Mouse (Mus musculus) mesoderm, embryonic 11.5 days (tissue): ENCODE results near the gene Pkd1l2.

Experiments
- DNase-seq: peaks from one replicate; pipeline ENCODE4 v3.0.0-alpha.2; 2012; ENCODE audit warnings: low read depth, low spot score

Gene Pkd1l2

DNA sequence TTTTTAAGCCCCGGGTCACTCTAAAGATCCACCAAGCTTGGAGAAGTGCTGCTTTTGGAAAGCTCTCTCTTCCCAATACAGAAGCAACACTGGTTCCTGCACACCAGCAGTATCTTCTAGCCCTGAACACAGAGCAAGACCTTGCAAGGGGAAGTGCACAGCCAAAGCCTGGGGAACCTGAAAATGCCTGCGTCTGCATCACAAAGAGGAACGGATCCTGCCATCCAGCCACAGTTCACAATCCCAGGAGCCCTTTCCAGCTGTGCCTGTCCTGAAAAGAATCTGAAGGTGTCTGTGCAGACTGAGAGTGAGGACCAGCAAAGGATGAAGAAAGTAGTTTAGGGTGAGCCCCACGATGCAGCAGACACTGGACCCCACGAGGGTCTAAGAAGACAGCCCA, 107.2 kb downstream of the Pkd1l2 start:
- DNase-seq = no peak

DNA sequence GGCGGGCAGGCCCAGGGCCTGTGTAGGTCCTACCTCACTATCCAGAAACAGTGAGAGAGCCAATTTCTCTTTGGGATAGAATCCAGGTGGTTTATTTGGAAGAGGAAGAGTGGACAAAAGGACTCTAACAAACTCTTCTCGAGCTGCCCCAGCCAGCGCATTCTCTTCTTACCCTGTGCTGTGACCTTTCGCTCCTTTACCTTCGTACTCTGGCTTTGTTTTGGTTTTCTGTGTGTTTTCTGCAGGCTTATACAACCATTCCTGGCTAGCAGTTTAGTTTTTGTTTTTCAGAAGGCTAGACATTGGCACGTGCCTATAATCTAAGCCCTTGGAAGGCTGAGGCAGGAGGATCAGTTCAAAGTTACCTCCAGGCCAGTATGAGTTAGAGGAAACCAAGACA, 112.7 kb downstream of the Pkd1l2 start:
- no peak for DNase-seq

GRCm38 (mm10) chr8:116954415-116954814, 127.8 kb downstream of the Pkd1l2 start:
- no peak for DNase-seq

DNA sequence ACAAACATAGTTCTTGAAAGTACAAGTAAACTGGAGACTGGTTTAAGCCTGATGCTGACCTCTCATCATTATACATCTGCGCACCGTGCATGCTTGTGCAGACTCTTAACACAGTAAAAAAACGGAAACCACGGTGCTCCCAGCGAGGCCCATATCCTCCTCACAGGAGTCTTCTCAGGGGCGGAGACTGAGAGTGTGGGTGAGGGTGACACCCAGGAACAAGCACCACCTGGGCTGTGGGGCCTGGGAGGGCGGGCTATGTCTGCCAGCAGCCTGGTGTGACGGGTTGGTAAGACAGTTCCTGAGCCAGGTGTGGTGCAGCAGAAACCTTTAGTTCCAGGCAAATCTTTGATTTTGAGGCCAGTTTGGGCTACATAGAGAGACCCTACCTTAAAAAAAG, 129.8 kb downstream of the Pkd1l2 start:
- DNase-seq = no peak

- DNase-seq = no peak
Measured at GRCm38 (mm10) chr8:116951778-116952177, 130.5 kb downstream of the Pkd1l2 start.

GRCm38 (mm10) chr8:116951369-116951768, 130.9 kb downstream of the Pkd1l2 start:
- DNase-seq = no peak

DNA sequence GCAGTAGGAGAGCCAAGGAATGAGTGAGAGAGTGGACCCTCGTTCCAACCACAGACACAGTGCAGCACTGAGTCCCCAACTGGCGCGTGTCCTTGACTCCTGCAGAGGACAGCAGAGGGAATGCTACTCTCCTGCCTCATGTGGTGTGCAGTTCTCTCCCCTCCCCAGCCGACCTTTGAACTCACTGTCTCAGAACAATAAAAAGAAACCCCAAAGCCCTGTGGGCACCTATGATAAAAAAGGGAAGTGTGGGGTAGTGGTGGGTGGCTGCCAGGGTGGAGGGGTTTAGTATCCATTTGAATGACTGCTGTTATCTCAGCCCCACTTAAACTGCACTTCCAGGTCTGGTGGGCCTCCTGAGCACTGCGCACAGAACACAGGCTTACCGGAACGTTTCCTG, 134.7 kb downstream of the Pkd1l2 start:
- no peak for DNase-seq

- no peak for DNase-seq
Measured at GRCm38 (mm10) chr8:116946851-116947250, 135.4 kb downstream of the Pkd1l2 start.

DNA sequence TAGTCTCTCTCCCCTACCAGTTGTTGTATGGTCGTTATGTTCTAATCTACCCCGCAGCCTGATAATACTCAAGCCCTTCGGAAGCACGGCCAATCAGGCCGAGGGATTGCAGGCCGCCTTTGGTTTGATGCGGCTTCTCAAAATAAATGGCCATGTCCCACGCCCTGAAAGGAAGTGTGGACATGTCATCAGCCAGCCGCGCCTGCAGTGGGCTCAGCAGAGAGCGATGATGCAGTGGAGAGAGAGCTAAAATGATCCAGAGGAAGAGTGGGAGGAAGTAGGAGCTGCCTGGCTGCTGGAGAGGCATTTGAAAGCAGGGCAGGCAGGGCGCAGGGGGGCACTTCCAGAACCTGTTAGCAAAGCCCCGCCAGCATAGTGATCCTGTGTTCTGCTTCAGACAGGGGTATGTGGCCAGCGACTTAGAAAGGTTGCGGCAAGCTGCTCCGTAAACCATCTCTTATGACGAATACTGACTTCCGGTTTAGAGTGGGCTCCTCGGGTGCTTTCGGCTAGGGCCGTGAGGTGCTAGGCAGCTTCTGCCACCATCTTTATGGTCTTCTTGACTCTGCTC, 135.9 kb downstream of the Pkd1l2 start:
- no peak for DNase-seq
